Mouse (Mus musculus) limb, embryonic 14.5 days (tissue): ENCODE results near the gene Dmxl2. TPM values are rescaled to one million over a fixed set of nuclear protein-coding genes. Genes with fewer than 3 reads are reported as not detected.

Source experiments
- ATAC-seq: fragments of 200-750 bp; cut with Nextera tagmentation; 2 replicates; pipeline ENCODE4 v1.8.0; 2017; ENCODE audit warnings: low read depth, moderate number of reproducible peaks, moderate TSS enrichment; ENCODE audit not compliant: low FRiP score
- DNase-seq: peaks from one replicate; pipeline ENCODE4 v3.0.0-alpha.2; 2015; ENCODE audit warnings: low spot score
- H3K27ac ChIP-seq: fragments of 300-500 bp; sonication (generic); replicated peaks from 2 replicates; pipeline ENCODE4 v1.5.1; 2014; ENCODE audit warnings: low read depth, mild to moderate bottlenecking, low read length, moderate library complexity, mixed read lengths
- H3K27me3 ChIP-seq: fragments of 300-500 bp; sonication (generic); 2 replicates; pipeline ENCODE4 v1.6.1; 2014; ENCODE audit warnings: low read length, mixed read lengths; ENCODE audit not compliant: control insufficient read depth, insufficient read depth
- H3K36me3 ChIP-seq: fragments of 300-500 bp; sonication (generic); 2 replicates; pipeline ENCODE4 v1.6.1; 2014; ENCODE audit warnings: mild to moderate bottlenecking, low read length, moderate library complexity, mixed read lengths; ENCODE audit not compliant: control insufficient read depth, insufficient read depth
- H3K4me1 ChIP-seq: fragments of 300-500 bp; sonication (generic); 2 replicates; pipeline ENCODE4 v1.6.1; 2014; ENCODE audit warnings: antibody characterized with exemption, low read length, mixed read lengths; ENCODE audit not compliant: control insufficient read depth, insufficient read depth
- H3K4me2 ChIP-seq: fragments of 300-500 bp; sonication (generic); replicated peaks from 2 replicates; pipeline ENCODE4 v1.6.1; 2014; ENCODE audit warnings: low read depth, mild to moderate bottlenecking, low read length, moderate library complexity; ENCODE audit not compliant: severe bottlenecking
- H3K4me3 ChIP-seq: fragments of 300-500 bp; sonication (generic); replicated peaks from 2 replicates; pipeline ENCODE4 v1.5.1; 2014; ENCODE audit warnings: low read length
- H3K9ac ChIP-seq: fragments of 300-500 bp; sonication (generic); 2 replicates; pipeline ENCODE4 v1.6.1; 2014; ENCODE audit warnings: mild to moderate bottlenecking, low read depth, low read length, moderate library complexity; ENCODE audit not compliant: severe bottlenecking
- H3K9me3 ChIP-seq: fragments of 300-500 bp; sonication (generic); 2 replicates; pipeline ENCODE4 v1.6.1; 2016; ENCODE audit warnings: low read length; ENCODE audit not compliant: control insufficient read depth
- POLR2A ChIP-seq: fragments of 200-500 bp; IDR thresholded peaks from 2 replicates; pipeline ENCODE4 v1.8.0; 2012; ENCODE audit warnings: inconsistent platforms, mild to moderate bottlenecking, moderate library complexity, borderline replicate concordance; ENCODE audit not compliant: insufficient read depth, insufficient read length; ENCODE audit errors: extremely low read depth
- WGBS: fragments of 180-500 bp; shearing (Covaris S2); extraction: QIAGEN DNeasy Blood & Tissue Kit; methylation state at CpG from one replicate; pipeline ENCODE4 v1.1.7; 2014; 5-methylcytosine and 5-hydroxymethylcytosine counted together
- polyA plus RNA-seq, 2 experiments: library from polyadenylated mRNA; depleted of rRNA in 1 of 2; stranded (reverse) in 1 of 2; unstranded in 1 of 2; fragments of >200 nt; fragmentation: Nextera tagmentation in 1 of 2; extraction: Ambion mirVana in 1 of 2; gene quantifications; 2 replicates each; pipeline versions ENCODE4 v1.2.1 to v1.2.3; 2012 to 2014

Dmxl2 gene
- polyA plus RNA-seq, 2 experiments = 6.4 to 7.9 TPM

DNA sequence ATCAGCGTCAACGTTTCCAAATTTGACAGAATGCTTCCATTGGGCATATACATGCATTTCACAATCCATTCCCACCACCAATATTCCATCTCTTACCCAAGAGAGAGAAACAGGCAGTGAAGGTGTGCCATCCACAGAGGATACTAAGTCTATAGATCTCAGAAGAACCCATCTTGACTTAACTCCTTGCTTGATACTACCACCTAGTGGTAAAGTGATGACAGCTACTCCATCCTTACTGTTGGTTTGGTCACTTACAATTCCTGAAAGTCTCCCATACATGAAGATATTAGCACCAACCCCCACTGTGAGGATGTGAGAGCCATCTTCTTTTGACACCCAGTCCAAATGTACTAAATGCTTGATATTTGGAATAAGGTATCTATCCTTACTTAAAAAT is 85.2 kb downstream of the Dmxl2 start:
- Histone ChIP-seq H3K27me3 (no peaks in the 10 kb centered on the region), H3K9me3 (no peaks in the 10 kb centered on the region), H3K9ac (no peak overlapping the region), H3K4me3 (no peak overlapping the region), H3K4me1 (no peaks in the 10 kb centered on the region), H3K36me3 (no peaks in the 10 kb centered on the region), H3K4me2 (no peak overlapping the region), H3K27ac (no peak overlapping the region)
- WGBS = 90% methylated on average over 2 of the region's 2 CpGs
- TF ChIP-seq POLR2A = no peak
- ATAC-seq = no peak
- no peak for DNase-seq

DNA sequence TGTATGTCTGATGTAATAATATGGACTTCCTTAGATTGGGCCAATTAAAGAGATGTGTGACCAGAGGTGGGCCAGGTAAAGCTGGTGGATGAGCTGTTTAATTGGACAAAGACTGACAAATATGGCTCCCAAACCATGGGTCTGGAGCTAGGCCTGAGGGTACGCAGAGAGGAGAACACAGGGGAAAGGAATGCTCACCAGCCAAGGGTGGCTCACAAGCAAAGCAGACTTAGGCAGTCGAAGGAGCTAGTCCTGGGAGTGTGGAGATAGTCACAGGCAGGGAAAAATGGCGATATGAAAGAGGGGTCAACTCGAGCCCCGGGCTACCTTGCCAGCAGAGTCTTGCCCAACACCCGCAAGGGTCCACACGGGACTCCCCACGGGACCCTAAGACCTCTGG is 144.7 kb downstream of the Dmxl2 start:
- Histone ChIP-seq H3K4me1 (no peaks in the 10 kb centered on the region), H3K9me3 (no peaks in the 10 kb centered on the region), H3K4me3 (no peak overlapping the region), H3K4me2 (no peak overlapping the region), H3K27me3 (no peaks in the 10 kb centered on the region), H3K27ac (no peak overlapping the region), H3K36me3 (no peaks in the 10 kb centered on the region), H3K9ac (no peak overlapping the region)
- ATAC-seq (no peak), DNase-seq (no peak)
- TF ChIP-seq POLR2A = no peak
- WGBS = 93% methylated on average over 6 of the region's 8 CpGs

DNA sequence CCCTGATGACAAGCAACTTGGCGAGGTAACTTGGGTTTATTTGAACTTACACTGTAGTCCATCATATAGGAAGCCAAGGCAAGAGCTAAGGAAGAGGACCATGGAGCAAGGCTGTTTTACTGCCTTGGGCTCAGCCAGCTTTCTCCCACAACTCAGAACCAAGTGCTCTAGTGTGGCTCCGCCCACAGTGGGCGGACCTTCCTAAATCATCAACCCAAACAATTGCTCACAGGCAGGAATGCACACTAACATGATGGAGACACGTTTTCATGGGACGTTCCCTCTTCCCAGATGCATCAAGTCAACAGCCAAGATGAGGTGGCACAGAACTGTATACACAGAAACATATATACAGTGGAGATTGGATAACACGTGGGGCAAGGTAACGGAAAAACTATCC is 159.4 kb downstream of the Dmxl2 start:
- H3K9ac ChIP-seq = no peak overlapping the region
- H3K36me3 ChIP-seq = no peaks in the 10 kb centered on the region
- ATAC-seq (no peak), DNase-seq (no peak)
- no peaks in the 10 kb centered on the region for H3K9me3 ChIP-seq
- no peak overlapping the region for H3K4me2 ChIP-seq
- TF ChIP-seq POLR2A = no peak
- no peaks in the 10 kb centered on the region for H3K27me3 ChIP-seq
- no peak overlapping the region for H3K4me3 ChIP-seq
- H3K27ac ChIP-seq = no peak overlapping the region
- H3K4me1 ChIP-seq = no peaks in the 10 kb centered on the region
- WGBS = 65% methylated on average over 7 of the region's 7 CpGs

DNA sequence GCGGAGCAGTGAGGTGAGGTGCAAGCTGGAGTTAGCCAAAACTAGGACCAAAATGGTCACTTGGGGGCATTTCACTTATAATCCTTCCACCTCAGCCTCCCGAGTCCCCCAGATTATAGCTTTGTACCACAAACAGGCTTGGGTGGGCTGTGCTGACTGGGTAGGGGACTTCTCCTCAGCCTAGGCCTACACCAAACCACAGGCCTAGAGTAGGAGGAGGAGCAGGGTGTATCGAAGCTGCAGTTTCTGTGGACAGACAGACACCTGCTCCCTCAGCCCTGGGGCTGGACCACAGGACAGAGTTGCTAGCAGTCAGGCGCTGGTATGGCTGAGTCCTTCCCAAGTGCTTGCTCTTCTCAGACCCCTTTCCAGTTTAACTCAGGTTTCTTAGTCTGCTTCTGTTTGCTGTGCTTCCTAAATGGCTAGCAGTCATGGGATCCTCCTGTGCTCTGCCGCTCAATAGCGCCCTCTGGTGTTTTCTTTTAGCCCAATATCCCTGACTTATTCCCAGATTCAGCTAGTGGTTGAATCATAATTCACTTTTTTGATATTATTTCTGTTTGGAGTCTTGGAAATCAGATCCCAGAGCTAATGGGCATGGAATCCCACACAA is 164.8 kb downstream of the Dmxl2 start:
- Histone ChIP-seq H3K4me1 (no peaks in the 10 kb centered on the region), H3K27me3 (no peaks in the 10 kb centered on the region), H3K36me3 (no peaks in the 10 kb centered on the region), H3K9me3 (no peaks in the 10 kb centered on the region), H3K4me2 (no peak overlapping the region), H3K27ac (no peak overlapping the region), H3K4me3 (no peak overlapping the region), H3K9ac (no peak overlapping the region)
- 45% methylated on average over 6 of the region's 6 CpGs for WGBS
- no peak for TF ChIP-seq POLR2A
- ATAC-seq = no peak
- DNase-seq = peak; percentile 77

DNA sequence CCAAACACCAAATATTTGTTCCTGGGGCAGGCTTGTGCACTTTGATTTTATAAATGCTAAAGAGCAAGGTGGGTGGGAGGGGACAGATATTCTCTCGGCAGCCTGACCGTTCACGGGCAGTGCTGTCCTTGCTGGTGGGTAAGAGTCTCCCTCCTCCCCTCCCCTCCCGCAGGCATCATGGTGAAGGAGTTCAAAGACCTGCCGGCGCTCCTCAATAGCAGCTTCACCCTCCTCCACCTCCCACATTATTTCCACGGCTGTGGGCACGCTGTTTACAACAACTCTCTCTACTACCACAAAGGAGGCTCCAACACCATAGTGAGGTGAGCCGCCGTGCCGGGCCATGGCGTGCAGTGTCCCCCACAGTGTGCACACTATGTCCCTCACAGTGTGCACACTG is 165.8 kb downstream of the Dmxl2 start:
- Histone ChIP-seq H3K4me1 (no peaks in the 10 kb centered on the region), H3K4me2 (no peak overlapping the region), H3K9ac (no peak overlapping the region), H3K4me3 (no peak overlapping the region), H3K9me3 (no peaks in the 10 kb centered on the region), H3K36me3 (no peaks in the 10 kb centered on the region), H3K27ac (no peak overlapping the region), H3K27me3 (no peaks in the 10 kb centered on the region)
- 73% methylated on average over 12 of the region's 12 CpGs for WGBS
- DNase-seq (no peak), ATAC-seq (no peak)
- no peak for TF ChIP-seq POLR2A

DNA sequence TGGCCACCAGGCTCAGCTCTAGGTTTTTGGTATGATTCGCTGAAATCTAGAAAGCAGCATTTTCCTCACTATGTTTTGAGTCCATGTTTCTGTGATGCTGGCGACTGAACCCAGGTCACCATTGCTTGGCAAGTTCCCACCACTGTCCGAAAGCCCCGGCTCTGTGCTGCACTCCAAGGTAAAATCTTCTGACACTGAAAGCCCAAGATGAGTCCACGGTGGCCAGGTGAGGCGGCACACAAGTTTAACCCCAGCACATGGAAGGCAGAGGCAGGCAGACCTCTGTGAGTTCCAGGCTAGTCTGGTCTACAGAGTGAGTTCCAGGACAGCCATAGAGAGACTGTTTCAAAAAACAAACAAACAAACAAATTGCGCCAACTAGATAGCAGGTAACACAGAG is 172.2 kb downstream of the Dmxl2 start:
- no peaks in the 10 kb centered on the region for H3K9me3 ChIP-seq
- H3K27ac ChIP-seq = no peak overlapping the region
- H3K9ac ChIP-seq = no peak overlapping the region
- ATAC-seq (no peak), DNase-seq (no peak)
- WGBS = 87% methylated on average over 7 of the region's 7 CpGs
- H3K4me2 ChIP-seq = no peak overlapping the region
- H3K4me3 ChIP-seq = no peak overlapping the region
- H3K4me1 ChIP-seq = no peaks in the 10 kb centered on the region
- no peak for TF ChIP-seq POLR2A
- no peaks in the 10 kb centered on the region for H3K36me3 ChIP-seq
- no peaks in the 10 kb centered on the region for H3K27me3 ChIP-seq
